Mouse (Mus musculus) right cerebral cortex, adult 18-20 months (tissue): ENCODE measurements at regions not wholly inside any gene's neighbourhood (a gene's known extent, or its start where the extent isn't known, plus 50 kb on each side); places are given as distances from the start of the nearest gene placed in this dataset.

Experiments used
- DNase-seq: peaks from one replicate; pipeline ENCODE4 v3.0.0; 2022; ENCODE audit warnings: mixed read lengths

- DNase-seq = no peak
These were observed 266.8 kb upstream of the Sall1 start for GRCm38 (mm10) chr8:89310696-89311214.

DNA sequence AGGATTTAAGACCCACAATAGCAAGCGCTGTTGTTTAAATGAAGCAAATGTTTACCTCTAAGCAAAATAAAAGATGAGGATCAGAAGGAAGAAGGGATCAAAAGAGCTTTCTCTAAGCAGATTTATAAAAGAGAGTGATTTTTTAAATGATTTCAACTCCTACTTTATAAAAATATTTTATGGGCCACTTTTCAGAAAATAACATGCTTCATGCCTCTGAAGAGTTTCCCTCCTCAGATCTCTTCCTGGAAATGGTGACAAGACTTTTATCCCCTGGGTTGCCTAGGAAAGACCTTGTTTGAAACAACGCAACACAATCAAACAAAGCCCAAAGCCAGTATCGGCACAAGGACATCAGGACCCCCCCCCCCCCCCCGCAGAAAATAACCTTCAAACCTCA lies 265.6 kb upstream of the Sall1 start:
- DNase-seq = no peak

DNA sequence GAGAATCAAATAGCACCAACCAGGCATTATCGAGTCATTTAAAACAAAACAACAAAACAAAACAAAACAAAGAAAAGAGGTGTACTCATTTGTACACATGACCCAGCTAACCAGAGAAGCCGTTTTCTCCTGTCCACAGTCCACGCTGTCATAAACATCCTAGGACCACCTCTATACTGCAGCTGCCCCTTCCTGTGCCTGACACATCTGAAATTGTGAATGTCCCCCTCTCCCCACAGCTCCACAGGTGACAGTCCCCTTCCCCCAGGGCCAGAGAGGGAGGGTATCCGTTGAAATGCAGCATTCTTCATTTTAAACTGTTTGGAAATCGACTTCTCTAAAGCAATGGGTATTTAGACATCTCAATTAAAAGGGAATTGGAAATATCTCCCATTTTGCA lies 265.0 kb upstream of the Sall1 start:
- no peak for DNase-seq

DNA sequence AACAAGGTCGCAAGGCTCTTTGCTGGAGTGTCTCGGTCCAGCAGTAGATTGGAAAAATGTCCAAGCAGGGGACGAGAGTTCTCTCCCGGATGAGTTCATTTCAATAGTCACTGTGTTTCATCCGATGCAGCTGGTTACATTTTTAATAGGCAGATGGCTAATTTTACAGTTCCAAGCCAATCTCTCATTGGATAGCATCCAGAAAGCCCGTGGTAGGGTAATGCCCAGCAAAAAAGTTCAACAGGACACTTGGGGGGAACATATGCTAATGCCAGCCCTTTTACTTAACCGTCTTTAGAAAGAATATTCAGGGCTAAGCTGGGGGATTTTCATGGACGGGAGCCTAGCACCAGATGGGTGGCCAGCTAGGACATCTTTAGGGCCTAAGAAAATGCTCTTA lies 264.6 kb upstream of the Sall1 start:
- DNase-seq = no peak

GRCm38 (mm10) chr8:89307601-89308000 lies 263.6 kb upstream of the Sall1 start:
- DNase-seq = no peak

GRCm38 (mm10) chr8:89307085-89307484 lies 263.1 kb upstream of the Sall1 start:
- no peak for DNase-seq

GRCm38 (mm10) chr8:89304116-89304515 lies 260.2 kb upstream of the Sall1 start:
- DNase-seq = no peak

GRCm38 (mm10) chr8:89303326-89303725 lies 259.4 kb upstream of the Sall1 start:
- DNase-seq = no peak

DNA sequence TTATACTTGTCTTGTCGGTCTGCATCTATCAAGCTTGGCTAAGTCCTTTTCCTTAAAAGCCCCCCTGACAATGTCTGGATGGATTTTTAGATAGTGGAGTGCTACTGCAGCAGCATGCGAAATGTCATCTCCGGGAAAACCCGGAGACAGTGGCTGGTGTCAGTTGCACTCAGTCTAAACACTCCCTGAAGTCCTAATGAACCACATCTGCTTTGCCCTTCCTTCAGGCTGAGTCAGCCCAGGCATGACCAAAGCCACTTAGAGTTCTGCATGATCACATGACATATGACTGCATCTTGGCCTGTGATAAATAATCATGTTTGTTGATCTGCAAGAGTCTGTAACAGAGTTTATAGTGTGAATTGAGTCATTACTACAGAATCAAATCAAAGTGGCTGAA lies 255.7 kb upstream of the Sall1 start:
- no peak for DNase-seq

DNA sequence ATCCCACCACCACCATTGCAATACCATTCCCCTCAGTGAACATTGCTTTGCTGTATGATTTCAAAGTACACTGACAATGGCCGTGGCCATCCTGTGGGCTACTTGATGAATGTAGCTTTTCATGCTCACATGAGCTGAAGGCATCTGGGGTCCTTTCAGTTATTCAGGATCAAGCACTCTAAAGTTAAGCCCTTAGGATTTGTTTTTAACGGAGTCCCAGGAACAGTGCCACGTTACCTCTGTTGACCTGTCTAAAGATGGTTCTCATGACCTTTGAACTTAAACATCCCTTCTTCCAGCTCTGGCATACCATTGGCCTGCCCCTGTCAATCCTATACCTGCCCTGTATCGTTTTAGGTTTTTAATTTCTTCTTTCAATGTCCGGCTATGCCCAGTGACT lies 251.7 kb upstream of the Sall1 start:
- DNase-seq = no peak

- DNase-seq = no peak
These were observed 245.1 kb upstream of the Sall1 start for GRCm38 (mm10) chr8:89289017-89289416.

DNA sequence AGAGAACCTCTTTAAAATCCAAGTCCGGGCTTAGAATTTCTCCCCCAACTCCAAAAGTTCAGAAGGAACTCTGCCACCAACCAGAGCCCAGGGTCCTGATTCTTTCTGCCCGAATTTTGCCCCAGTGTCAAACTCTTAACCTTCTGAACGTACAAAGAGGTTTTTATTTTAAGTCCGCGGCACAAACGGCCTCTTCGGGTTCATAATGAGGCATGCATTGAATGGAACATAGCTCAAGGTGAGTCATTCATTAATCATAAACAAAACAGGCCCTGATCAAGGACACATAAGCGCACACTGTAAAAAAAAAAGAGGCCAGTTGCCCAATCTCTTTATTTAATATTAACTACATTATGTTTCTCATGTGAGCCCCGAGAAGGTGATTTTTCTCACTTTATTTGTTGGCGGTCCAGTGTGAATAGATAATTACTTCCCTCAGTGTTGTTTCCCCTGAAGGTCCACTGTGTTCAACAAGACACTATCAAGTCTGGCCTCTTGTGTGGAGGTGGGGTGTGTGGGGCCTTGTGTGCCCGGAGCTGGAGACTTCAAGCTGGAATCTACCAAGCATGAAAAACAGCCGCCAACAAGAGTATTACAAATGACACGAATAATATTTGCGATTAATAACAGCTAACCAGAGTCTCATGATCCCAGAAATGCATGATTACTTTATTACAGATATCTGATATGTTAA lies 241.1 kb upstream of the Sall1 start:
- DNase-seq = no peak

- DNase-seq = no peak
These were observed 239.4 kb upstream of the Sall1 start for GRCm38 (mm10) chr8:89283105-89284096.

- DNase-seq = no peak
These were observed 235.9 kb upstream of the Sall1 start for GRCm38 (mm10) chr8:89279844-89280243.

GRCm38 (mm10) chr8:89279142-89279541 lies 235.2 kb upstream of the Sall1 start:
- DNase-seq = no peak

DNA sequence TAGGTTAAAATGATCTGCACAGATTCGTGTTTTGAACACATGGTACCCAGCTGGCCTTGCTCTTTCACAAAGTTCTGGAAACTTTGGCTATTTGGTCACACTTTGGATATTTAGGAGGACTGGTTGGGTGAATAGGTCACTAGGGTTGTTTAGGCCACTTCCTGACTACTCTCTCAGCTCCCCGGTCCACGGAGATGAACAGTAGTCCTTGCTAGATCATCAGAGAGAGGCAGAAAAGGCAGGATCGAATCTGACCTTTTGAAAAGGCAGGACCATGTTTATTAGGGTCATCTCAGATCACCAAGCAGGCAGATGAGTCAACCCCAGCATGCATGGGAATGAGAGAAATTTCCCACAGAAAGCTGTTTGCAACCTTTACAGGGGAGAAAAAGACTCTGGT lies 229.3 kb upstream of the Sall1 start:
- no peak for DNase-seq

DNA sequence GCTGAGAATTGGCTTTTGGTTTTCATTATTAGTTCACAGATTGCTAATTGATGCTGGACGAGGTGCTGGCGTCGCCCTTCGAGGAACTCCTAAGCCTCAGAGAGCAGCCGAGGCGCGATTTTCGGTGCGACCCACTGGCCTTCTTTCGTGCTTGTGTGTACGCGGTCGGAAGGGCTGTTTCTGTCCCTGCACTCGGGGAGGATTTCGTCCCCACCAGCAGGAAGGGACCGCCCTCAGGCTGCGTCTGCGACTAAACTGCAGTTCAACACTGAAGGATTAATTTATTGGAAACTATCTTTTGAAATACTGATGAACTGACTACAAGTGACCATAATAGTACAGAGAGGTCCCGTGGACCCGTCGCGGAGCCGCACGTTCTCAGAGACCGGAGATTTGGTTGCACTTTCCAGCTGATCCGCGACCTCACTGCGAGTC lies 228.4 kb upstream of the Sall1 start:
- DNase-seq = no peak

DNA sequence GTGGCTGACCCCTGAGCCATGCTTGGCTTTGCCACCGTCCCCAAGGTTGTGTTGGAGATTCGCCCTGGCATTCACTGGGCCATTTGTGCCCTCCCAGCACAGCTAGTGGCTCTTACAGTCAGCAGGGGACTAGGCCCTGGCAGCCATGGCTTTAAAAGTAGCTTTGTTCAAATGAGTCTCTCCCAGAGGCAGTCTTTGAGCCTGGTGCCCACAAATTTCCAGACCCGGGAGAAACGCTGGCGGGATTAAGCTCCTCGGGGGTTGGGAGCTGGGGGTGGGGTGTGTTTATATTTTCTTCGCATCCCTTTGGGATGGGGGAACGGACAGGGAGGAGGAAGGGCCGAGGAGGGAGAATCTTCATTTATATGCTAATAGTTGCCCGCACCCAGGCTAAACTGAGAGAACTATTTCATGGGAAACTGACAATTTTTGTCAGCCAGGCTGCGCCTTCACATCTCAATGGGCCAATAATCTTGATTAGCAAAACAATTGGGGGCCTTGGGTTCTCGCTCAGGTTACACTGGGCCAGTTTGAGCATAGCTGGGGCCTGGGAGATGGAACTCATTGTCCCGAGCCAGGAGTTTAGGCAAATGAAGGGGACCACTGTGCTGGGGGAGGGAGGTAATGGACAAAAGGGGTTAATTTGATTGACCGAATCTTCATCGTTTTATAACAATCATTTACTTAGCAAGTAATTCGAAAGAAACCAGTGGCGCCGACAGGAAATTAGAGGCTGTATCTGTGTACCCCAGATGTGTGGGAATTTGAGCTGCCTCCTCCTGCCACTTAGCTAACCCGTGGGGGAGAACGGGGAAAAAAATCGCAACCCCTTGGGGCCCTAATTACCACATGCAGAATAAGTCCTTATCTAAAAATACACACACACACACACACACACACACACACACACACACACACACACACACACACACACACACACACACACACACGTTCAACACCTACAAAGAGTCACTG lies 227.7 kb upstream of the Sall1 start:
- no peak for DNase-seq

GRCm38 (mm10) chr8:89270001-89270400 lies 226.0 kb upstream of the Sall1 start:
- DNase-seq = no peak

- DNase-seq = no peak
These were observed 217.3 kb upstream of the Sall1 start for GRCm38 (mm10) chr8:89261163-89261812.

DNA sequence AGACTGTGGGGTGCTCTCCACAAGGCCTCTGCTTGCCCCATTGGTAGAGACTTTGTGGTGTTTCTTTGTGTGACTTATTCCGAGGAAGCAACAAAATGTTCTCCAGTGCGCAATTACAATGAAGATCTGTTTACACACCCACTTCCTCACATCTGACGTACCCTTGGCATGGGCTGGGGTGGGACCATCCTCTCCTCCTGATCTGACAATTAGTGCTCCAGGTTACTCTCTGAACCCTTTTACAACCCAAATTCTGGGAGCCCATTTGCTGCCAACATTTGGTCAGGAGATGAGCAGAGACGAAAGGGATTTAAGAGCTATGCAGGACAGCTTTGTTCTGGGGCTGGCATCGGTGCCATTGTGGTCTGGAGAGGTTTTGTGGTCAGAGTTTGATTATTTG lies 215.9 kb upstream of the Sall1 start:
- DNase-seq = no peak

- no peak for DNase-seq
These were observed 202.4 kb upstream of the Sall1 start for GRCm38 (mm10) chr8:89246342-89246741.
